Mouse (Mus musculus) adrenal gland, postnatal 36 days (tissue): ENCODE measurements around the gene Serpind1. TPM values are rescaled to one million over a fixed set of nuclear protein-coding genes. Genes with fewer than 3 reads are reported as not detected.

ENCODE experiments used
- DNase-seq, 2 experiments: peaks; one replicate each; pipeline ENCODE4 v3.0.0; 2021; ENCODE audit warnings: mixed read lengths in 1 of 2
- long read RNA-seq, 2 experiments: library from polyadenylated mRNA; stranded (forward); transcript quantifications; one replicate each; pipeline ENCODE4 v2.0.0; 2021; ENCODE audit warnings: borderline sequencing depth in 2 of 2
- total RNA-seq, 2 experiments: library from RNA; stranded (reverse); gene quantifications; 2 replicates each; pipeline ENCODE4 v1.2.3; 2021

Gene Serpind1
- total RNA-seq, result under 1 TPM; 0.40 to 0.63 TPM
- long read RNA-seq, experiment 1, result 0 reads
- long read RNA-seq, experiment 2, partial matches to known transcripts, result 0 of 1 reads
- long read RNA-seq, experiment 2, other reads (novel, unspliced or antisense), result 0 of 1 reads

GRCm38 (mm10) chr16:17331116-17331515 is at the start of gene Serpind1:
Gene Serpind1 (plus strand): TSS chr16:17331371.
- DNase-seq, result no peak

DNA sequence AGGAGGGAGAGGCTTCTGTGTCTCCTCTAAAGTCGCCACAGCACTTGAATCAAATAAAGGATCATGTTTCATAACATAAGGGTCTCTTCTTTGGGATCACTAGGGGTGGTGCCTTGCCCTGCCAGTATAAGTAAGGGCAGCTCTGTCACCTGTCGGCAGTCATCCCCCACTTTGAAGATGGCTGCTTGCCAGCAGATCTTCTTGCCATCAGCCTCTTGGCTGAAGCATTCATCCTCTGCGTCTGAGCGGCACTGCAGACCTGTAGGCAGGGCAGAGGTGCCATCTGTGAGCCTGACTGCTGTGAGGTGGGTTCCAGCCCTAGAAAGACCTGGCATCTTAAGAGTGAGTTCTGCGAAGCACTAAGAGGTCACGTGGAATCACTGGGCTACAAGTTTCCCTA is 48.0 kb upstream of the Serpind1 start:
- DNase-seq, result no peak

DNA sequence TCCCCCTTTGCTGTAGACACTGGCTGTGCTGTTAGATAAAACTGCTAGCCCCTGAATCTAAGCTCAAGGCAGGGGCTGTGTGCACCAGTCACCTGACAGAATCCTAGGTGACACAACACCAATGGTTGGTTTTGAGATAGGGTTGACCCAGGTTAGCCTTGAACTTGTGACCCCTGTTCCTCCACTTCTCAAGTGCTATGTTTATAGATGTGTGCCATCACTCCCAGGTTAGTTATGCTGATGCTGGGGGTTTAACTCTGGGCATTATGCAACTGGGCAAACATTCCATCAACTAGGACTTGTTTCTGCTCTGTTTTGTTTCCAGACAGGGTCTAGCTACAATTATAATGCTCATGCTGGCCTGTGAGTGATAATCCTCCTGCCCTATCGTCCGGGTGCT is 44.1 kb upstream of the Serpind1 start:
- DNase-seq, result no peak

- peak; percentile 13 to 58 for DNase-seq
Measured at GRCm38 (mm10) chr16:17291016-17291415, 40.2 kb upstream of the Serpind1 start.

- peak; percentile 74 to 83 for DNase-seq
Measured at GRCm38 (mm10) chr16:17292751-17293150, 38.4 kb upstream of the Serpind1 start.

- DNase-seq, result no peak
Measured at GRCm38 (mm10) chr16:17300818-17301217, 30.4 kb upstream of the Serpind1 start.

DNA sequence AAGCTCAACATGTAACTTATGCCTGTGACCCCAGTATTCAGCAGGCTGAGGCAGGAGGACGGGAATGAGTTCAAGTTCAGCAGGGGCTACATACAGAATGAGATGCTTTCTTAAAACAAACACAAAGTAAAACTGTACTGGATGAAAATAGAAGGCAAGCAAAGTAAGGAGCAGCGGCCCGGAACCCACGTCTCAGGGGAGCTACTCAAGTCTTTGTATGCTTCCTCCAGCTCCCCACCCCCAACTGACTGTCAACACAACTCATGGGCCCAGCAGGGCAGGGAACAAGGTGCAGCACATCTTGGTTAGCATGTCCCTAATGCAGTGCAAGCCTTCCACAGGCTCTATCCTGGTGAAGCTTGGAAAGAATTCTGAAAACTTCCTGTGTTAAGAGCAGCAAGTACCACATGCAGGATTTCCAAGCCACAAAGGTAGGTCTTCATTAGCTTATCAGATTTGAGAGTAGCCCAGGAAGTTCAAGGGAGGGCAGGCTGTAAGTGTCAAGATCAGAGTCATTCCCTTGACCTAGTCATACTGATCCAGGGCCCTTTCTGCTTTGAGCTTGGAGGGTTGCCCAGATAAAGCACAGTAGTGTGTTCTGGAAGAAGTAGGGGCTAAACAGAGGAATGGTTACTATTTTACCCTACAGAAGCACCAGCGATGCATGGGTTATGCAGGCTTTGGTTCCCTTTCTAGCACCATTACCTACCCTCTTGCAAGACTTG is 27.5 kb upstream of the Serpind1 start:
- peak; percentile 21 to 30 for DNase-seq

DNA sequence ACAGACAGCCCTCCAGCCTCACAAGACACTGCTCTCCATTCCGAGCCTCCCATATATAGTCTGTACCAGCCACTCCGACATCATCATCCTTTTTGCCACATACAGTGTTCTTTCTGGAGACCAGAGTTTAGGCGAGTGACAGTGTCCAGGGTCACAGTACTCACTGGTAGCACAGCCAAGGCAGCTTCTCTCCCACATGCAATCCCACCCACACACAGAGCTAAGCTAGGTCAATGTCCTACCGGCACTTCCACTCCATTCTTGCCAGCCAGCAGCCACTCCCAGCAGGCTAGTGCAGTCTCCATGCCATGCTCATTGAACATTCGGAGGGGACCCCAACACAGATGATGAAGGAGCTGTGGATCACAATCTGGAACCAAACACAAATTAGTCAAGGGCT is 23.7 kb upstream of the Serpind1 start:
- DNase-seq, result no peak

DNA sequence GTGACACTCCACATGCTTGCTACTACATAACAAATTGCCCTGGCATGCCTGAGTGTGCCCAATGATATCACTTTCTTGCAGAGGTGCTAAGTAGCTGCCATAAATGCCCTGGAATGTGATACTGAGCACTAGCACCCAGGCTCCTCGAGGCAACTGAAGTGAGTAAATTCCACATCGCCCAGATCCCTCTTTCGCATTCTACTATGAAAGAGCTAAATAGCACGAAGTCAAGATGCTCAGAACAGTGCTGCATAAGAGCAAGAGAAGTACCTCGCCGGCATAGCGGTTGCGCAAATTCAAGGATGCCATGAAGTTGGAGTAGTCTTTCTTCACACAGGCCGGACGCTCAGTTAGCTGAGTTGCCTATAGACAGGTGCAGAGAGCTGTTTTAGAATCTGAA is 22.1 kb upstream of the Serpind1 start:
- no peak for DNase-seq

- DNase-seq, result no peak
Measured at GRCm38 (mm10) chr16:17312531-17312930, 18.6 kb upstream of the Serpind1 start.

- peak; percentile 31 to 41 for DNase-seq
Measured at GRCm38 (mm10) chr16:17316554-17316953, 14.6 kb upstream of the Serpind1 start.

- DNase-seq, result no peak
Measured at GRCm38 (mm10) chr16:17321481-17321880, 9.7 kb upstream of the Serpind1 start.

DNA sequence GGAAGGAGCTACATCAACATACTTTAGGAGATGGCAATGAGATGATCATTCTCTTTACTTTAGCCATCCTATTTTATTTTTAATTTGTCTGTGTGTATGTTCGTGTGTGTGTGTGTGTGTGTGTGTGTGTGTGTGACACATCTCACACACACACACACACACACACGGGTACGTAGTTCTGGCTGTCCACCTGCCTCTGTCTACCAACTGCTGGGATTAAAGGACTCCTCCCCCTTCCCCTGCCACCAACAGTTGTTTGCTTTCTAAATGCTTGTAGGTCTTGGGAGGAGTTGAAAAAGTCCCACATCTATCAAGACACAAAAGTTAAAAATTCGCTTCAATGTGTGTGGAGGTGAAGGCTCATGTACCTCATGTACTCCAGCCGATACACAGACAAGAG is 6.4 kb upstream of the Serpind1 start:
- DNase-seq, result no peak

GRCm38 (mm10) chr16:17326064-17326463 is 5.1 kb upstream of the Serpind1 start:
- DNase-seq, result no peak

- no peak for DNase-seq
Measured at GRCm38 (mm10) chr16:17329848-17330570, 1.2 kb upstream of the Serpind1 start.

DNA sequence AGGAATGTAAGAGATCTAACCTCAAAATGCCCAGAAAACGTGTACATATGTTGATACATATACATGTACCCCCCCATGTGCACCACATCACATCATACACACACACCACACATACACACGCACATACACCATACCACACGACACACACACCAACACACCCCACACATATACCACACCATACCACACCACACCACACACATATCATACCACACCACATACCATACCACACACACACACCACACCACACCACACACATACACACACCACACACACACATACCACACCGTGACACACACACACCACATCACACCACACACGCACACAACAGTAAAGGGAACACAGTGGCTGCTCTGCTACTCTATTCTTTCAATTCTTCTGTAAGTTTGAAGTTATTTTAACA is 684 bp downstream of the Serpind1 start:
- no peak for DNase-seq

DNA sequence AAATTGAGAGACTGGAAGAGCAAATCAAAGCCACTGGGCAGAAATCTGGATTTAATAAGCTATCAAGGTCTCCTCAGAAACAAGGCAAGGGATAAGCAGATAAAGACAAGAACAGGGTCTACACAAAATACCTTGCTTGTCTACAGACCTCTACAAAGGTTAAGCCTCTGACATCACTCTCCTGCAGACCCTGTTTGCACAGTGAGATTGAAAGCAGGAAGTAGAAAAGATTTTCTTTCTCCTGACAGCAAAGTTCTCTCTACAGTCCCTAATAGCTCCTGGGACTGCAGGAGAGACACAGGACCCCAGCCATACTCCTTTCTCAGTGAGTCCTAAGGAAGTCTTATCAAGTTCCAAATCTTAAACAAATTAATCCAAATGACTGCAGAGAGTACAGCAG is 3.4 kb downstream of the Serpind1 start:
- no peak for DNase-seq

- DNase-seq, result no peak
Measured at GRCm38 (mm10) chr16:17336089-17336488, 4.9 kb downstream of the Serpind1 start.

- no peak for DNase-seq
Measured at GRCm38 (mm10) chr16:17339701-17340100, 8.5 kb downstream of the Serpind1 start.

DNA sequence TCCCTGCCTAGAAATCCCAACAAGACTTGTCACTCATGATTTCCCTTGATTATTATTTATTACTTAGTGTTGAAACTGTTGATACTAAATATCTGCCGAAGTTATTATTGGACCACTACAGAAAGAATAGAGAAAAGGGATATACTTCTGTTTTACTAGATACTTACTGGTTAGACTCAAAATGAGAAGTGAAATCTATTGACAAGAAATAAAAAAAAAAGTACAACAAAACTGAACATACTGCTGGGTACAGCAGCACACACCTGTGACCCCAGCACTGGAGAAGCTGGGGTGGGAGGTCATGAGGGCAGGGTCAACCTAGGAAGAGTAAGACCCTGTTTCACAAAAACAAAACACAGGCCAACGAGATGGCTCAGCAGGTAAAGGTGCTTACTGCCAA is 9.5 kb downstream of the Serpind1 start:
- DNase-seq, result no peak

DNA sequence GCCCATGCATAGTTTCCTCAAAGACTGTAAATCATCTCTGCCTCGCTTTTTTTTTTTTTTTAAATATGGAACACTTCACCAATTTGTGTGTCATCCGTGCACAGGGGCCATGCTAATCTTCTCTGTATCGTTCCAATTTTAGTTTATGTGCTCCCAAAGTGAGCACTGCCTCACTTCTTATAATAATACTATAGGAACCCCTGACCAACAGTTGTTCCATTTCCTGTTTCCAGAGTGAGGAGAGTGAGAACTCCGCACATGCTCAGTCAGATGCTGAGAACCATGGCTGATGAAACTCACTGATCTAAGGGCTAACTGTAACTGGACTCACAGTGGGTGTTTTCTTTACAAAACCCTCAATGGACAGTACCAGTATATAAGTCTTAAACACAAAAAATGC is 10.7 kb downstream of the Serpind1 start:
- DNase-seq, result no peak

DNA sequence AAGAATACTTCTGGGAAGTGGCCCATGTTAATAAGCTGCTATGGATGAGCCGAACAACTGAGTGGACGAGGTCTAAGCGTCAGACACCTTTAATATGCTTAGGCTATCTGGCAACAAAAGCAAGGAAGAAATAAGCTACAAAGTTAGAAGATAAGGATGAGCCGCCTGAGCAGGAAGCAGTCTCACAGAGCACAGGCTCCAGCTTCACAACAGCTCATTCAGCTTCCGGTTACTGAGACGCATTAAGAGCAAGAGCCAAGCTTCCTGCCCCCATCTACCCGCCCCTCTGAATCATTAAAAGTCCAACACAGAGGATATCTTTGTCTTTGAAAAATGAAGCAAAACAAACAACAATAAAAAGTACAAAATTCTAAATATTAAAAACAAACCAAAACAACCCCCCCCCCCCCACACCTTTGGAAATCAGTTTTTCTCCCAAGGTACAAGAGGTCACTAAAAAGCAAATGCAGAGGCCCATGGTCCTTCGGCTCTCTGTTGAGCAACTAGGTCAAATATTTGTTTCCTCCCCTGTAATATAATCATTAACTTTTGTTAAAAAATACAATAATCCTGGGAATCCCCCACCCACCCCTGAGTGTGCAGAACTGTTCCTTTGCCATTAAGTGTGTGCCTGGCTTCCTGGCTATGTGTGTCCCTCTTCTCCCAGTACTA is 14.1 kb downstream of the Serpind1 start:
- no peak for DNase-seq

DNA sequence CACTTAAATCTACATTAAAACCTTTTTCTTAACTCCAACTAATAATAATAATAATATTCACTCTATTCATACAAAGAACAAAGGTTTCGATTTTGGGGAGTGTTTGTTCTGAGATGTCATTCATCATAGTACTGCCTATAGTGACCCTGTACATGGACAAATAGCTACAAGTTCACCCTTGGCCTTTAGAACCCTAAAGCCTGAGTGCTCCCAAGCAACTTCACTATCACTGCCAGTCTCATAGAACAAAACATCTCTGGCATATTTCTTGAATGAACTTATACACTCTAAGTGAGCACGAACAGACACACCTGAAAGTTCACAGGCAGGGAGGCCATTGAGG is 14.6 kb downstream of the Serpind1 start:
- DNase-seq, result no peak
